Mouse (Mus musculus) spleen, adult 12 weeks (tissue): ENCODE data around the gene Lmx1b.

ENCODE experiments used
- DNase-seq: peaks from one replicate; pipeline ENCODE4 v3.0.0; 2022; ENCODE audit warnings: low spot score

Lmx1b gene

DNA sequence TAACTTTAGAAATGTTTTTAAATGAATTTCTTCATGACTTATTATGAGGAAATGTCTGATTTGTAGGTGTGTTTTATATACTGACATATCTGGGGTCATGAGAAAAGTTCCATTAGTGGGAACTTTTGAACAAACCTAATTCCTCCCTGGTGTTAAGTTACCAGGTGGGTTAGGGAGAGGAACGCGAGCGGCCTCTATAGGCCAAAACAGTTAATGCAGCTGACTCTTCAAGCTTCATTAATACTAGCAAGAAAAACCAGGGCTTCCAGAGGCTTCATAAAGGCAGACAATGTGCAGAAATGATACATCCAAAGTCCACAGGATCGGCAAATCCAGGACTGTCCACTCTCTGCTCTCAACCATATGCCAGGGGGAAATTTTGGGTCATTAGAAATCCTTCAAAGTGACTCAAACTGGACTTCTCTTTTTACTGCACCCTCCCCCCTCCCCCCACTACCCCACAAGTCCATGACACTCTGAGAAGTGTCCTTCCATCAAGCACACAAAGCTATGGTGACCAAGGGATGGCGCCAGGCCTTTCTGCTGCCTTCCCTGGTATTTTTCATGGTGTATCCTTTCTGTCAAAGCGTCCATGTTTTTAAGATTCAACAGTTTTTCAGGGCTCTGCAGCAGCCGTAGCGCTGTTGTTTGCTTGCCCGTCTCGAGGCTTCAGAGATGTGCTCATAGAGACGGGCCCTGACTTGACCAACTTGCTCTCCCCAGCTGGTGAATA is 97.4 kb downstream of the Lmx1b start:
- no peak for DNase-seq

DNA sequence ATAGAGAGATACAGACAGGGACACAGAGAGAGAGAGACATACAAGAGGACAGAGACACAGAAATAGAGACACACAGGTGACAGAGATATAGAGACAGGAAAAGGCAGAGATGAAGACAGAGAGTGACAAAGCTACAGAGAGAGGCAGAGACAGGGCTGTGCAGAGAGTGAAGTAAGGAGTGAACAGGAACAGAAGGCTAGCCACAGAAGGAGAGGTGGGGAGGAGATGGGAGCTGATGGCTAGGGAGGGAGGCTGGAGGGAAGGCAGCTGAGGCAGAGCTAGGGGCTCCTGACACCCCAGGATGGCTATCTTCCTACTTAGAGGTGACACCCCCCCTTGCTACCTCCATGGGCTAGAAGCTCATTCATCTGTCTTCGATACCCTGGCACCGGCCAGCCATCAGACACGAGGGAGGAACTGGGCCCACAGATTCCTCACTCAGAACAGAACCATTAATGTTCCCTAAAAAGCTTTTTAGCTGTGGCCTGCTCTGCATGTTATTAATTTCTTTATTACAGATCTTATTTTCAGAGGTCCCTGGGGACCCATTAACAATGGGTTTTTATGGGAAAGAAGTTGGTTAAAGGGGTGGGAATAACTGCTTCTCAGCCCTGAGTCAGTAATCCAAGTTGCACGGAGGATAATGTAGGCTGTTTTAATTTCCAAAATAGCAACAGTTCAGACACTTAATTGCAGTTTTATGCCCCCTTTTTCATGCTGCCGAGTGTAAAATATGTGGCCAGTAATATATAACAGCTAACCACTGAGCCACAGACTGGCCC is 114.8 kb downstream of the Lmx1b start:
- no peak for DNase-seq

DNA sequence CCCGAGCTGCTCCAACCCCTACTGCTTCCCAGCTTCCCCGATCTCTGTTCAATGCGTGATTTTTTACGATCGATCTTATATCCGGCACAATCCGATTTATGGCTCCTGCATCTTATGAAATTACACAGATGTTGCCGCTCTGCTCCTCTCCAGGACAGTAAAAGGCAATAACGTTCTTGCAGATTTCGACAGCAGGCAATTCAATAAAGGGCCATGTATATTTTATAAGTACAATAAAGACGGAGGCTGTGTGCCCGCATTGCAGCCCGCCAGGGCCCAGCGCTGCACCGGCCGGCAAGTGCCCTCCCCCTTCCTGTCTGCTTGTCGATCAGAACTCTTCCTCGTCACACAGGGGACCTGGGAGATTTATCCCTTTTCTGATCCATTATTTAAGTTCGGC is 124.5 kb downstream of the Lmx1b start:
- no peak for DNase-seq

DNA sequence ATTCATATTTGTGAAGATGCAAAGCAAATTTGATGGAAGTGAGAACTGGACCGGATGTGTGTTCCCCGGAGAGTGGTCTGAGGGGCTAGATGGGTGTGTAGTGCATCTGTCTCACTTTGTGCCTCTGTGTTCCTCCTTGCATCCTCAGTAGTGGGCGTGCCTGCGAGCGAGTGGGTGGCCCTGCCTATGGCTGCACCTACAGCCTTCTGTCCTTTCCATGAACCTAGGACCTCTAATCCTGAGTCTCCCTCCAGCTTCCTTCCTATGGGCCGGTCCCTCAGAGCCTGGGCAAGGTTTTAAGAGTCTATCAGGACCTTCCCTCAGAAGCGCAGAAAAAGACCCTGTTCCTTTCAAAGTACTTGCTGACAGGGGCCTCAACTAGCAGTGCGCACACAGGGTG is 124.9 kb downstream of the Lmx1b start:
- DNase-seq = no peak
